Mouse (Mus musculus) frontal cortex, adult (tissue): Measurements from ENCODE around the gene Olfr825.
"Not testable (repeated sequence)": the region's sequence is repeated elsewhere in the genome, so short reads cannot be mapped to it uniquely, and the experiment has no call there.

Source experiments
- ATAC-seq: cut with Nextera tagmentation; 2 replicates; pipeline ENCODE4 v1.9.2; 2017; ENCODE audit warnings: mild to moderate bottlenecking, moderate library complexity, mixed read lengths; ENCODE audit not compliant: low TSS enrichment

The Olfr825 gene

DNA sequence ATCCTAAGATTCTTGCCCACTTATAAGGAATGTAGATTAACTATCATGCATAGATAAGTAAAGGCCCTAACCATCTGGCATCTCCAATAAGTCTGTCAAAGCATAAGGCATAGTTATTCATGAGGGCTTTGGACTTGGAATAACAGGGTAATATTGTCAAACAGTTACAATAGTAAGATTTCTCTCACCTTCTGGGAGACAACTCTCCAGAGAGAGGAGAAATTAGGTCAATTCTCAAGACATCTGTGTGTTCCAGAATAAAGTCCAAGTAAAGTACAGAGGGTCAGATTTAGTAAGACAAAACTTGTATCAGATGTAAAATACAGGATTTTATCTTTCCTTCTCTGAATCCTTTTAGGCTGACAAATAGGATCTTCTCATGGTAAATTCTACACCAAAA lies at the start of gene Olfr825:
Olfr825 (minus strand) TSS at position 101 of the 400 bp plus-strand sequence.
- ATAC-seq: no peak

DNA sequence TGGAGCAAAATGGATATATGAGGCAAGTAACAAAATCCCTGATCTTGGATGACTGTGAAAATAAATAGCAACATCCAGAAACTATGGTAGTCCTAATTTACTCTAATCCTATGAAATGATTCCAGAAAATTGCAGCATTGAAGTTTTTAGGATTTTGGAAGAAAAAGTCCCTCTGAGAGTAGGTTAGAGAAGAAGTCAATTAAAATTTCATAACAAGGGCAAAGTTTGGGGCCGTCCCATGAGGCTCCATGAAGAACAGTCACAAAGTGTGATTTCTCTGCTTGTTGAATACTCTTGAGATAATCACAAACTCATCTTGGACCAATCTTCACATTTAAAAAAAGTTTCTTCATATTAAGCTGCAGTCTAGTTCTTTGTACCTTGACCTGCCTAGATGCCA lies 47.7 kb upstream of the Olfr825 start, which contains the start of gene Olfr827:
Olfr827 (minus strand) TSS at position 101 of the 400 bp plus-strand sequence.
- no peak for ATAC-seq

DNA sequence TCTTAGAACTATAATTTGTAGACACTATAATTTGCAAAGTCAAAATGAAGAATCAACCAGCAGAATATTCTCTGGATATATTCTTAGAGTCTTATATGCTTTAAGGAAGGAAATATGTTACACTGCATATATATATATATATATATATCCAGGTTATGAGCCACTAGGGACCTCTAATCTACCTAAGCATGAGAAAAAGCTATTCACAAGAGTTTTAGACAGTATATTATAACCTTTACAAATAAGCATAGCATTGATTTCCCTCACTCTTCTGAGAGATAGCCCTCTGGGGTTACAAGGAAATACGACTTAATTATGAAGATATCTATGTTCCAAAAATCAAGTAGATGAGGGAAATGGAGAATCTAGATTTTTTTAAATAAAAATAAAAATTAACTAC lies 17.5 kb upstream of the Olfr825 start, which contains the start of gene Olfr826:
Olfr826 (minus strand) TSS at position 101 of the 400 bp plus-strand sequence.
- no peak for ATAC-seq

DNA sequence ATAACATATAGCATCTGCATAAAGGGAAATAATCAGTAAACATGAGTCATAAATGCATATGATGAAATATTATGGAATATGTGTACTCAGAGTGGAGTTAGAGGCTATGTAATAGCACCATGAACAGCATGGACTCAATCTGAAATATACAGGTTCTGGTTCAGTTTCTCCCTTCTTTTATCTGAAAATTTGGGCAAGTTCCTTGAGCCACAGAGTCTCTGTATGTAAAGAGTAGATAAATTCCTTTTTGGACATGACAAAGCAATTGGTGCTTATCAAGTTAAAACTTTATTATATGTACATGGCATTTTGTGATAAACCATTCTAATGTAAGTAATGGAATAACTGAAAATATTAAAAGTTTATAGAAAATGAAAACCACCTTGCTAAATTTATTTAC lies 1.4 kb downstream of the Olfr825 start:
- ATAC-seq: no peak

DNA sequence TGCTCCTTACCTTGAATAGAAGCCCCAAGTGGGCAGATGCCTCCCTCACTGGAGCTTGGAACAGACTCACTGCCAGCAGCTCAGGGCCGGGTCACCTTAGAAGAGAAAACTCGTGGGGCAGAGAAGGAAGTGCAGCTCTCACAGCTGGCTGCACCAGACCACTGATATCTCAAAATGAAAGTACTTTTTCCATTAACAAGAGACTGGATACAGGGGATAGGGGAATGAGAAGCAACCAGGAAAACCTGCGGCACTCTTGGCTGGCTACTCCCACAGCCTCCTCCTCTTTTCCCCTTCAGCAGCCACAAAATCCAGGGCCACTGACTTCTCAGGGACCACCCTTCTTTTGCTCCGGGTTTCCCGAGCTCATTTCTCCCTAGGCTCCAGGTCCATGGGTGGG lies 22.4 kb downstream of the Olfr825 start:
- ATAC-seq: no peak

DNA sequence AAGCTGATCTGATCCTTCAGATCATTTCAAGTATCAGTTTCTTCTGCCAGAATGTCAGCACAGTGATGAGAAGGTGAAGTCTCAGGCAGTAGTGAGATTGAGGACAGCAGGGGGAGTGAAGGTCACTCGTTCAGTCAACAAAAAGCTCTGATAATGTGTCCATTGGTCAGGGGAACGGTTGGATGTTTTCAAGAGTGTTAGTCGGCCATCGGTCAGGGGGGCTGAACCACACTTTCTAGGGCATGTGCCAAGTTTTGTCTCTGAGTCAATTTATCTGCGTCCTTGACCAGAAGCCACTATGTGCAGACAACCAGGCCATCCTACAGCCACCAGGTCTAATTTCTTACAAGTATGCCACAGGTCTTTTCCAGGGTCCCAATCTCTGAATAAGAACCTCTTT lies 24.1 kb downstream of the Olfr825 start:
- ATAC-seq: not testable (repeated sequence)

DNA sequence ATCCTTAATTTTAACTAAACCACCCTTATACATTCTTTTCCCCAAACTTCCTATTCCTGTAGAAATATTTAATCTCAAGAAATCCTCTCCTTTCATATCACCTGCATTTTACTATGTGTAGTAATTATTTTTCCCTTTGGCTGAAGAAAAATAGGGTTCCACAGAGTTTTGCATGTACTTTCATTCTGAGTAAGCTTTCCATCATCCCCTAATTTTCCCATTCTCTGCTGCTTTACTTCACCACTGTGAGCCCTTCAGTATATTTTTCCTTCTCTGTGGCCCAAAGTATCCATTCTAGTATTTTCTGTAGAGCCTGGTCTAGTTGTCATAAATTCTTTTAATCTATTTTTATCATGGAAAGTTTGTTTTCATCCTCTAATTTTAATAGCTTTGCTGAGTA lies 31.8 kb downstream of the Olfr825 start:
- no peak for ATAC-seq

DNA sequence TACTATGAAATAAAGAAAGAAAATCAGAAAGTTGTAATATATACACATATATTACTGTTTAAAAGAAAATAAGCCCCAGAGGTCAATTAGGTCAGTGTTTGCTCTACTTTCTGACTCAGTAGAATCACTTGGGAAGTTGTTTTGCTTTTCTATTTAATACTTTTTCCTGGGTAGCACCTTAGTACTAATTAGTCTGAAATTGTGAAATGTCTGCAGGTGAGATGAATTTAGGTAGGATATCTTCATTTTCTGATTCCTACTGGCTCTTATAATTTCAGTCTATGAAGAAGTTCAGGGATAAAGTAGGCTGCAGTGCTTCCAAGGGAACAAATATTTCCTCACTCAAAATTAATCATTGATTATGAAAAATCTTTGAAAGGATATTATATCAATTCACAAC lies 36.7 kb downstream of the Olfr825 start, which contains the start of gene Olfr824:
Olfr824 (minus strand) TSS at position 101 of the 400 bp plus-strand sequence.
- ATAC-seq: not testable (repeated sequence)

DNA sequence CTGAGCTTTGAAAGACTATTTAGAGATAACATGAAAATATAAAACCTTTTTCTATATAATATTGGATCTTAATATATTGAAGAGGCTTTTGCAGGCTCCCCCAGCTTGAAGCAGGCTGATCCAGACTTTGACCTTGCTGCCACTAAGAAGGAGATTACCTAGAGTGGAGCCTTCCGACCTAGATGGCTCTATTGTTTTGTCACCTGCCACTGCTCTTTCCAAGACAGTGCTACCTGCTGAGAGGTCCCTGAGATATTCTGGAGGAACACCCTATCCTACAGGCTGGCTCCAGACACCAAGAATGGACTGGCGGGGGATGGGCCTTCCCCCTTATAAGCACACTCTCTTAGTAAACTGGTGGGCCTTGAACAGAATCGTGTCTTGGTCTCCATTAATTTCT lies 50.5 kb downstream of the Olfr825 start:
- ATAC-seq: not testable (repeated sequence)

DNA sequence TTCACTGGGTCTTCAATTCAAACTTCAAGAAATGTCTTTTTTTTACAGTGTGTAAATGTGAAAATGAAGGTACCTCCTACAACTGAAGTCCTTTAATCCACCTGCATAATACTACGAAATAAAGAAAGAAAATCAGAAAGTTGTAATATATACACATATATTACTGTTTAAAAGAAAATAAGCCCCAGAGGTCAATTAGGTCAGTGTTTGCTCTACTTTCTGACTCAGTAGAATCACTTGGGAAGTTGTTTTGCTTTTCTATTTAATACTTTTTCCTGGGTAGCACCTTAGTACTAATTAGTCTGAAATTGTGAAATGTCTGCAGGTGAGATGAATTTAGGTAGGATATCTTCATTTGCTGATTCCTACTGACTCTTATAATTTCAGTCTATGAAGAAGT lies 51.3 kb downstream of the Olfr825 start, which contains the start of gene Olfr823:
Olfr823 (minus strand) TSS at position 101 of the 400 bp plus-strand sequence.
- not testable (repeated sequence) for ATAC-seq
